Mouse (Mus musculus) embryonic stem cell, embryonic (primary cell): ENCODE data around the gene Slc25a30.

ENCODE experiments used
- CTCF ChIA-PET, 4 experiments: fragments of 300-600 bp in 2 of 4; fragments of 350-600 bp in 2 of 4; sonication (Branson Sonifier 250); formaldehyde crosslinking; loops; one replicate each; lab custom pipeline; 2022; ENCODE audit warnings: inconsistent platforms in 2 of 4; lab: Charles Lee
- POLR2A ChIA-PET, 4 experiments: fragments of 300-600 bp in 2 of 4; fragments of 350-600 bp in 2 of 4; sonication (Branson Sonifier 250); formaldehyde crosslinking; loops; one replicate each; lab custom pipeline; 2022; ENCODE audit warnings: antibody characterized with exemption in 4 of 4, inconsistent platforms in 1 of 4; lab: Charles Lee

Gene Slc25a30

GRCm38 (mm10) chr14:75769334-75769733, 17.5 kb downstream of the Slc25a30 start:
- POLR2A ChIA-PET: interaction anchor here in 2 of 4 experiments (1.1 to 2.5 kb wide), 4 partner anchors 8 to 65 kb away, joined by 3 to 14 read pairs (median 8); partner anchors contain the start of gene Slc25a30 (in 2 of the 2)
- CTCF ChIA-PET: interaction anchor here in 3 of 4 experiments (0.5 to 2.3 kb wide), 6 partner anchors 8 to 487 kb away, joined by 3 to 9 read pairs (median 5); partner anchors contain the start of gene Slc25a30 (in 1 of the 3)

- CTCF ChIA-PET: interaction anchor here (0.8 to 2.1 kb wide), 16 partner anchors 12 to 85 kb away, joined by 3 to 12 read pairs (median 4); partner anchors contain the start of genes Slc25a30 (in 3 of the 4) and Cog3 (in 2 of the 4)
These were observed 18.6 kb downstream of the Slc25a30 start for GRCm38 (mm10) chr14:75768275-75768608.

GRCm38 (mm10) chr14:75767492-75768274, 19.2 kb downstream of the Slc25a30 start:
- POLR2A ChIA-PET: interaction anchor here in 3 of 4 experiments (0.7 to 2.5 kb wide), 11 partner anchors 12 to 67 kb away, joined by 3 to 14 read pairs (median 5); partner anchors contain the start of genes Slc25a30 (in 3 of the 3) and Cog3 (in 2 of the 3)
- CTCF ChIA-PET: interaction anchor here (0.5 to 2.1 kb wide), 22 partner anchors 11 to 414 kb away, joined by 3 to 12 read pairs (median 4); partner anchors contain the start of genes Slc25a30 (in 3 of the 4) and Cog3 (in 2 of the 4)

More at GRCm38 (mm10) chr14:75768275-75768608, 18.6 kb downstream of the Slc25a30 start:
- POLR2A ChIA-PET: interaction anchor here in 3 of 4 experiments (0.7 to 2.5 kb wide), 9 partner anchors 9 to 66 kb away, joined by 3 to 14 read pairs (median 6); partner anchors contain the start of genes Cog3 (in 2 of the 3) and Slc25a30 (in 2 of the 3)

GRCm38 (mm10) chr14:75761028-75761805, 25.6 kb downstream of the Slc25a30 start:
- POLR2A ChIA-PET: interaction anchor here in 2 of 4 experiments (1.2 to 1.9 kb wide), 4 partner anchors 25 to 404 kb away, joined by 3 to 10 read pairs (median 4); partner anchors contain the start of gene Slc25a30 (in 2 of the 2)
- CTCF ChIA-PET: interaction anchor here (0.6 to 1.9 kb wide), 10 partner anchors 9 to 458 kb away, joined by 3 to 8 read pairs (median 4); no protein-coding TSS in a partner anchor

GRCm38 (mm10) chr14:75758401-75758800, 28.4 kb downstream of the Slc25a30 start:
- POLR2A ChIA-PET: interaction anchor here in 2 of 4 experiments (0.6 to 1.1 kb wide), 2 partner anchors 28 to 111 kb away, joined by 3 read pairs; partner anchors contain the start of gene Slc25a30 (in 1 of the 2)
- CTCF ChIA-PET: no interaction called here

GRCm38 (mm10) chr14:75757821-75758220, 29.0 kb downstream of the Slc25a30 start:
- POLR2A ChIA-PET: interaction anchor here in 2 of 4 experiments (0.6 to 1.5 kb wide), 3 partner anchors 22 to 552 kb away, joined by 3 read pairs; no protein-coding TSS in a partner anchor
- CTCF ChIA-PET: no interaction called here

GRCm38 (mm10) chr14:75756971-75757370, 29.9 kb downstream of the Slc25a30 start:
- POLR2A ChIA-PET: interaction anchor here in 2 of 4 experiments (0.7 to 1.9 kb wide), 7 partner anchors 10 to 77 kb away, joined by 3 to 9 read pairs (median 3); partner anchors contain the start of gene Slc25a30 (in 2 of the 2)

GRCm38 (mm10) chr14:75753991-75754817, 32.6 kb downstream of the Slc25a30 start, which contains the start of gene Cog3:
TSS of gene Cog3 (minus strand) at chr14:75754517.
- POLR2A ChIA-PET: interaction anchor here in 3 of 4 experiments (0.6 to 2.6 kb wide), 28 partner anchors 9 to 750 kb away, joined by 3 to 11 read pairs (median 4); partner anchors contain the start of genes Slc25a30 (in 3 of the 3), Tpt1 (in 1 of the 3) and Zc3h13 (in 1 of the 3)
- CTCF ChIA-PET: interaction anchor here (0.5 to 1.4 kb wide), 11 partner anchors 9 to 531 kb away, joined by 3 to 7 read pairs (median 4); partner anchors contain the start of gene Slc25a30 (in 2 of the 4)

More at GRCm38 (mm10) chr14:75756971-75757370, 29.9 kb downstream of the Slc25a30 start:
- CTCF ChIA-PET: interaction anchor here in 3 of 4 experiments (1.2 to 2.0 kb wide), 3 partner anchors 11 kb away, joined by 4 to 9 read pairs (median 8); no protein-coding TSS in a partner anchor

GRCm38 (mm10) chr14:75753206-75753605, 33.6 kb downstream of the Slc25a30 start:
- CTCF ChIA-PET: no interaction called here
- POLR2A ChIA-PET: interaction anchor here in 1 of 4 experiments (0.7 to 2.6 kb wide), 4 partner anchors 14 to 377 kb away, joined by 3 to 8 read pairs (median 4); no protein-coding TSS in a partner anchor

GRCm38 (mm10) chr14:75751040-75751439, 35.8 kb downstream of the Slc25a30 start:
- ChIA-PET CTCF (no interaction called here), POLR2A (interaction anchor here in 1 of 4 experiments (0.6 kb wide), 1 partner anchor 98 kb away, joined by 3 read pairs; no protein-coding TSS in a partner anchor)

- CTCF ChIA-PET: no interaction called here
- POLR2A ChIA-PET: interaction anchor here in 2 of 4 experiments (0.8 to 1.8 kb wide), 4 partner anchors 11 to 86 kb away, joined by 3 to 4 read pairs (median 3); no protein-coding TSS in a partner anchor
These were observed 37.7 kb downstream of the Slc25a30 start for GRCm38 (mm10) chr14:75749123-75749522.

- POLR2A ChIA-PET: interaction anchor here in 2 of 4 experiments (1.0 to 1.1 kb wide), 3 partner anchors 20 to 87 kb away, joined by 3 read pairs; partner anchors contain the start of gene Slc25a30 (in 1 of the 2)
These were observed 38.9 kb downstream of the Slc25a30 start for GRCm38 (mm10) chr14:75747960-75748359.

GRCm38 (mm10) chr14:75741904-75742303, 44.9 kb downstream of the Slc25a30 start:
- ChIA-PET CTCF (no interaction called here), POLR2A (no interaction called here)

More at GRCm38 (mm10) chr14:75747960-75748359, 38.9 kb downstream of the Slc25a30 start:
- CTCF ChIA-PET: no interaction called here

- ChIA-PET POLR2A (interaction anchor here in 1 of 4 experiments (0.9 to 1.5 kb wide), 4 partner anchors 11 to 76 kb away, joined by 3 to 4 read pairs (median 3); no protein-coding TSS in a partner anchor), CTCF (no interaction called here)
These were observed 51.2 kb downstream of the Slc25a30 start for GRCm38 (mm10) chr14:75735597-75735996.

GRCm38 (mm10) chr14:75732631-75733030, 54.2 kb downstream of the Slc25a30 start:
- ChIA-PET POLR2A (interaction anchor here in 2 of 4 experiments (1.2 to 1.8 kb wide), 2 partner anchors 22 kb away, joined by 4 to 5 read pairs; partner anchors contain the start of gene Cog3 (in 2 of the 2)), CTCF (interaction anchor here in 1 of 4 experiments (0.6 kb wide), 1 partner anchor 29 kb away, joined by 4 read pairs; no protein-coding TSS in a partner anchor)

- POLR2A ChIA-PET: interaction anchor here in 1 of 4 experiments (0.6 kb wide), 1 partner anchor 543 kb away, joined by 5 read pairs; no protein-coding TSS in a partner anchor
- CTCF ChIA-PET: interaction anchor here in 3 of 4 experiments (0.5 to 0.7 kb wide), 4 partner anchors 8 to 502 kb away, joined by 3 to 6 read pairs (median 3); no protein-coding TSS in a partner anchor
These were observed 55.5 kb downstream of the Slc25a30 start for GRCm38 (mm10) chr14:75731361-75731760.
